Mouse (Mus musculus): ENCODE data around the gene Enox1. TPM values are rescaled to one million over a fixed set of nuclear protein-coding genes. Genes with fewer than 3 reads are reported as not detected.

The Enox1 gene
- total and polyA plus RNA-seq, 3 experiments: not detected

GRCm38 (mm10) chr14:77519701-77520100, 363.1 kb downstream of the Enox1 start:
- in situ Hi-C loops (cut with MboI; ENCODE audit: low pct_ligation_motif_present, low pct_unique_long_range_greater_than_20kb, low sequenced_read_pairs): no loop called here
- H3K9me3 ChIP-seq (replicated peaks; ENCODE audit: low read length): peaks cover 77% of the 10 kb centered on the region
- no peak overlapping the region for H3K4me3 ChIP-seq (replicated peaks in 1 of 3; ENCODE audit: low read depth in 2 of 3, low read length in 2 of 3, poor library complexity in 1 of 3)
- no peaks in the 10 kb centered on the region for H3K36me3 ChIP-seq (replicated peaks in 1 of 2; ENCODE audit: control insufficient read depth in 1 of 2, insufficient read depth in 1 of 2, low read length in 1 of 2)
- DNase-seq (ENCODE audit: extremely low read depth): no peak
- no peak overlapping the region for H3K4me2 ChIP-seq (ENCODE audit: insufficient read depth, low read depth, poor library complexity, severe bottlenecking)
- TF ChIP-seq UBTF (IDR thresholded peaks at IDR 0.05; ENCODE audit: low read depth, low read length): no peak
- no peak for TF ChIP-seq SIN3A (IDR thresholded peaks at IDR 0.05; ENCODE audit: low read length)
- no peak for TF ChIP-seq RCOR1 (conservative IDR thresholded peaks at IDR 0.05; ENCODE audit: low read depth, low read length)
- no peak for TF ChIP-seq ZC3H11A (IDR thresholded peaks at IDR 0.05; ENCODE audit: low read depth, low read length)
- no peak for TF ChIP-seq MAZ (IDR thresholded peaks at IDR 0.05; ENCODE audit: low read depth, low read length)
- TF ChIP-seq GABPA (IDR thresholded peaks at IDR 0.05; ENCODE audit: insufficient replicate concordance, low read depth, low read length): no peak
- TF ChIP-seq POLR2A (IDR thresholded peaks at IDR 0.05; ENCODE audit: low read depth, low read length): no peak
- TF ChIP-seq ELF1 (IDR thresholded peaks at IDR 0.05; ENCODE audit: low read depth, low read length): no peak
- no peak for TF ChIP-seq USF1 (IDR thresholded peaks at IDR 0.05; ENCODE audit: low read depth, low read length)
- TF ChIP-seq TBP (conservative IDR thresholded peaks at IDR 0.05; ENCODE audit: low read depth, low read length): no peak
- TF ChIP-seq SMC3 (IDR thresholded peaks at IDR 0.05; ENCODE audit: low read depth, low read length): no peak
- no peak for TF ChIP-seq MXI1 (IDR thresholded peaks at IDR 0.05; ENCODE audit: low read depth, low read length)
- TF ChIP-seq ETS1 (conservative IDR thresholded peaks at IDR 0.05; ENCODE audit: low read depth, low read length): no peak
- H3K27me3 ChIP-seq (replicated peaks): no peaks in the 10 kb centered on the region
- H3K4me1 ChIP-seq (ENCODE audit: control insufficient read depth in 1 of 2, insufficient read depth in 2 of 2): no peaks in the 10 kb centered on the region
- no peak overlapping the region for H3K27ac ChIP-seq (ENCODE audit: insufficient read depth, low read depth)
- H3K79me2 ChIP-seq (replicated peaks; ENCODE audit: control insufficient read depth, extremely low read depth, insufficient read depth, poor library complexity, severe bottlenecking): no peaks in the 10 kb centered on the region
- no peak overlapping the region for H3K9ac ChIP-seq (ENCODE audit: insufficient read depth, low read depth)
- dilution Hi-C loops (cut with MboI; ENCODE audit: extremely low pct_ligation_motif_present, extremely low pct_unique_long_range_greater_than_20kb, low sequenced_read_pairs): no loop called here

- H3K27ac ChIP-seq (ENCODE audit: insufficient read depth, low read depth): no peak overlapping the region
- H3K4me2 ChIP-seq (ENCODE audit: insufficient read depth, low read depth, poor library complexity, severe bottlenecking): no peak overlapping the region
- H3K36me3 ChIP-seq (replicated peaks in 1 of 2; ENCODE audit: control insufficient read depth in 1 of 2, insufficient read depth in 1 of 2, low read length in 1 of 2): no peaks in the 10 kb centered on the region
- H3K4me3 ChIP-seq (replicated peaks in 1 of 3; ENCODE audit: low read depth in 2 of 3, low read length in 2 of 3, poor library complexity in 1 of 3): no peak overlapping the region
- no peak for DNase-seq (ENCODE audit: extremely low read depth)
- H3K79me2 ChIP-seq (replicated peaks; ENCODE audit: control insufficient read depth, extremely low read depth, insufficient read depth, poor library complexity, severe bottlenecking): no peaks in the 10 kb centered on the region
- H3K4me1 ChIP-seq (ENCODE audit: control insufficient read depth in 1 of 2, insufficient read depth in 2 of 2): no peaks in the 10 kb centered on the region
- dilution Hi-C loops (cut with MboI; ENCODE audit: extremely low pct_ligation_motif_present, extremely low pct_unique_long_range_greater_than_20kb, low sequenced_read_pairs): no loop called here
- peaks cover 58% of the 10 kb centered on the region for H3K9me3 ChIP-seq (replicated peaks; ENCODE audit: low read length)
- no peaks in the 10 kb centered on the region for H3K27me3 ChIP-seq (replicated peaks)
- H3K9ac ChIP-seq (ENCODE audit: insufficient read depth, low read depth): no peak overlapping the region
- in situ Hi-C loops (cut with MboI; ENCODE audit: low pct_ligation_motif_present, low pct_unique_long_range_greater_than_20kb, low sequenced_read_pairs): no loop called here
- TF ChIP-seq ETS1 (conservative IDR thresholded peaks at IDR 0.05; ENCODE audit: low read depth, low read length): no peak
- no peak for TF ChIP-seq RCOR1 (conservative IDR thresholded peaks at IDR 0.05; ENCODE audit: low read depth, low read length)
Observed at GRCm38 (mm10) chr14:77524303-77524702, 367.7 kb downstream of the Enox1 start.

GRCm38 (mm10) chr14:77526262-77526661, 369.7 kb downstream of the Enox1 start:
- Histone ChIP-seq H3K4me3 (replicated peaks in 1 of 3; ENCODE audit: low read depth in 2 of 3, low read length in 2 of 3, poor library complexity in 1 of 3) (no peak overlapping the region), H3K79me2 (replicated peaks; ENCODE audit: control insufficient read depth, extremely low read depth, insufficient read depth, poor library complexity, severe bottlenecking) (no peaks in the 10 kb centered on the region), H3K36me3 (replicated peaks in 1 of 2; ENCODE audit: control insufficient read depth in 1 of 2, insufficient read depth in 1 of 2, low read length in 1 of 2) (no peaks in the 10 kb centered on the region), H3K4me2 (ENCODE audit: insufficient read depth, low read depth, poor library complexity, severe bottlenecking) (no peak overlapping the region), H3K27me3 (replicated peaks) (no peaks in the 10 kb centered on the region), H3K27ac (ENCODE audit: insufficient read depth, low read depth) (no peak overlapping the region), H3K9ac (ENCODE audit: insufficient read depth, low read depth) (no peak overlapping the region), H3K4me1 (ENCODE audit: control insufficient read depth in 1 of 2, insufficient read depth in 2 of 2) (no peaks in the 10 kb centered on the region), H3K9me3 (replicated peaks; ENCODE audit: low read length) (peaks cover 61% of the 10 kb centered on the region)
- DNase-seq (ENCODE audit: extremely low read depth): no peak
- dilution Hi-C loops (cut with MboI; ENCODE audit: extremely low pct_ligation_motif_present, extremely low pct_unique_long_range_greater_than_20kb, low sequenced_read_pairs) (no loop called here), in situ Hi-C loops (cut with MboI; ENCODE audit: low pct_ligation_motif_present, low pct_unique_long_range_greater_than_20kb, low sequenced_read_pairs) (no loop called here)
- no peak for TF ChIP-seq NELFE (IDR thresholded peaks at IDR 0.05; ENCODE audit: low read depth, low read length)
- no peak for TF ChIP-seq NRF1 (IDR thresholded peaks at IDR 0.05; ENCODE audit: low read depth, low read length)
- TF ChIP-seq POLR2A (IDR thresholded peaks at IDR 0.05; ENCODE audit: low read depth, low read length): no peak
- no peak for TF ChIP-seq MYC (IDR thresholded peaks at IDR 0.05; ENCODE audit: low read depth, low read length)
- no peak for TF ChIP-seq UBTF (IDR thresholded peaks at IDR 0.05; ENCODE audit: low read depth, low read length)
- TF ChIP-seq TBP (conservative IDR thresholded peaks at IDR 0.05; ENCODE audit: low read depth, low read length): no peak
- no peak for TF ChIP-seq RCOR1 (conservative IDR thresholded peaks at IDR 0.05; ENCODE audit: low read depth, low read length)
- no peak for TF ChIP-seq CHD2 (IDR thresholded peaks at IDR 0.05; ENCODE audit: low read length)
- TF ChIP-seq BHLHE40 (IDR thresholded peaks at IDR 0.05; ENCODE audit: low read depth, low read length): no peak
- TF ChIP-seq EP300 (IDR thresholded peaks at IDR 0.05; ENCODE audit: low read length): no peak
